Mouse (Mus musculus) stomach, postnatal 0 days (tissue): Measurements from ENCODE around the gene 1110051M20Rik.

Experiments
- CTCF ChIP-seq: IDR thresholded peaks from 2 replicates; pipeline ENCODE4 v1.5.1; 2016; ENCODE audit warnings: antibody characterized with exemption, low read depth, mild to moderate bottlenecking, moderate library complexity
- EP300 ChIP-seq: optimal IDR thresholded peaks from 2 replicates; pipeline ENCODE3; 2016; ENCODE audit warnings: antibody characterized with exemption

- TF ChIP-seq CTCF (no peak), EP300 (no peak)
Measured at GRCm38 (mm10) chr2:91349974-91350457, 94.5 kb downstream of the 1110051M20Rik start.
